Mouse (Mus musculus) heart, embryonic 11.5 days (tissue): Measurements from ENCODE around the gene Teddm1b. TPM values are rescaled to one million over a fixed set of nuclear protein-coding genes. Genes with fewer than 3 reads are reported as not detected.
"Not testable (repeated sequence)": the region's sequence is repeated elsewhere in the genome, so short reads cannot be mapped to it uniquely, and the experiment has no call there.

Source experiments
- ATAC-seq: fragments of 200-750 bp; cut with Nextera tagmentation; replicated peaks from 2 replicates; pipeline ENCODE4 v1.8.0; 2017; ENCODE audit warnings: moderate library complexity; ENCODE audit not compliant: insufficient number of reproducible peaks, low FRiP score, low TSS enrichment
- H3K27ac ChIP-seq: fragments of 300-500 bp; sonication (generic); 2 replicates; pipeline ENCODE4 v1.5.1; 2014; ENCODE audit warnings: mild to moderate bottlenecking, low read depth, low read length
- H3K27me3 ChIP-seq: fragments of 300-500 bp; sonication (generic); 2 replicates; pipeline ENCODE4 v1.6.1; 2014; ENCODE audit warnings: mild to moderate bottlenecking, low read length, mixed read lengths; ENCODE audit not compliant: control insufficient read depth, insufficient read depth
- H3K36me3 ChIP-seq: fragments of 300-500 bp; sonication (generic); 2 replicates; pipeline ENCODE4 v1.6.1; 2014; ENCODE audit warnings: mild to moderate bottlenecking, low read length, moderate library complexity, mixed read lengths; ENCODE audit not compliant: control insufficient read depth, insufficient read depth
- H3K4me1 ChIP-seq: fragments of 300-500 bp; sonication (generic); 2 replicates; pipeline ENCODE4 v1.6.1; 2014; ENCODE audit warnings: low read length; ENCODE audit not compliant: control insufficient read depth, insufficient read depth
- H3K4me2 ChIP-seq: fragments of 300-500 bp; sonication (generic); 2 replicates; pipeline ENCODE4 v1.6.1; 2014; ENCODE audit warnings: mild to moderate bottlenecking, moderate library complexity
- H3K4me3 ChIP-seq: fragments of 300-500 bp; sonication (generic); 2 replicates; pipeline ENCODE4 v1.5.1; 2014; ENCODE audit warnings: low read depth, low read length
- H3K9ac ChIP-seq: fragments of 300-500 bp; sonication (generic); 2 replicates; pipeline ENCODE4 v1.6.1; 2014; ENCODE audit warnings: mild to moderate bottlenecking, low read depth, low read length, moderate library complexity
- H3K9me3 ChIP-seq: fragments of 300-500 bp; sonication (generic); replicated peaks from 2 replicates; pipeline ENCODE4 v1.6.1; 2016; ENCODE audit warnings: low read length; ENCODE audit not compliant: control insufficient read depth
- WGBS: fragments of 180-500 bp; shearing (Covaris S2); extraction: QIAGEN DNeasy Blood & Tissue Kit; methylation state at CpG from one replicate; pipeline ENCODE4 v1.1.7; 2014; ENCODE audit not compliant: insufficient replicate concordance; 5-methylcytosine and 5-hydroxymethylcytosine counted together
- polyA plus RNA-seq: library from polyadenylated mRNA; unstranded; fragments of >200 nt; fragmentation: Nextera tagmentation; extraction: Ambion mirVana; gene quantifications from 2 replicates; pipeline ENCODE4 v1.2.1, GENCODE M21; 2014

The Teddm1b gene
- polyA plus RNA-seq, result 0.08 and 0.27 TPM in 2 replicates

GRCm38 (mm10) chr1:153874045-153874444 is at the start of gene Teddm1b:
Gene Teddm1b (plus strand): TSS chr1:153874345.
- ATAC-seq, result no peak
- Histone ChIP-seq H3K9ac (no peak within 1 kb of the TSS), H3K9me3 (no peaks in the 10 kb centered on the region), H3K4me2 (no peak within 1 kb of the TSS), H3K4me3 (no peak within 1 kb of the TSS), H3K36me3 (no peaks in the 10 kb centered on the region), H3K4me1 (no peaks in the 10 kb centered on the region), H3K27me3 (no peaks in the 10 kb centered on the region), H3K27ac (no peak within 1 kb of the TSS)
- 78% methylated on average over 6 of the region's 6 CpGs for WGBS

- Histone ChIP-seq H3K9me3 (no peaks in the 10 kb centered on the region), H3K4me2 (no peak overlapping the region), H3K4me1 (no peaks in the 10 kb centered on the region), H3K27ac (no peak overlapping the region), H3K36me3 (no peaks in the 10 kb centered on the region), H3K4me3 (no peak overlapping the region), H3K9ac (no peak overlapping the region), H3K27me3 (no peaks in the 10 kb centered on the region)
- ATAC-seq, result no peak
- 74% methylated on average over 4 of the region's 4 CpGs for WGBS
Measured at GRCm38 (mm10) chr1:153830746-153831145, 43.4 kb upstream of the Teddm1b start.

- no peaks in the 10 kb centered on the region for H3K9me3 ChIP-seq
- no peaks in the 10 kb centered on the region for H3K27me3 ChIP-seq
- 54% methylated on average over 4 of the region's 4 CpGs for WGBS
- no peaks in the 10 kb centered on the region for H3K36me3 ChIP-seq
- H3K27ac ChIP-seq, result no peak overlapping the region
- H3K4me2 ChIP-seq, result no peak overlapping the region
- H3K4me1 ChIP-seq, result no peaks in the 10 kb centered on the region
- ATAC-seq, result no peak
- H3K4me3 ChIP-seq, result no peak overlapping the region
- no peak overlapping the region for H3K9ac ChIP-seq
Measured at GRCm38 (mm10) chr1:153836036-153836435, 38.1 kb upstream of the Teddm1b start.

GRCm38 (mm10) chr1:153842121-153842740 is 31.9 kb upstream of the Teddm1b start:
- no peak for ATAC-seq
- no peaks in the 10 kb centered on the region for H3K9me3 ChIP-seq
- 81% methylated on average over 11 of the region's 11 CpGs for WGBS
- no peak overlapping the region for H3K9ac ChIP-seq
- no peaks in the 10 kb centered on the region for H3K4me1 ChIP-seq
- no peak overlapping the region for H3K27ac ChIP-seq
- no peak overlapping the region for H3K4me3 ChIP-seq
- H3K27me3 ChIP-seq, result no peaks in the 10 kb centered on the region
- no peak overlapping the region for H3K4me2 ChIP-seq
- H3K36me3 ChIP-seq, result no peaks in the 10 kb centered on the region

- Histone ChIP-seq H3K27ac (no peak within 1 kb of the TSS), H3K9ac (no peak within 1 kb of the TSS), H3K9me3 (no peaks in the 10 kb centered on the region), H3K27me3 (no peaks in the 10 kb centered on the region), H3K4me1 (no peaks in the 10 kb centered on the region), H3K36me3 (no peaks in the 10 kb centered on the region), H3K4me3 (no peak within 1 kb of the TSS), H3K4me2 (no peak within 1 kb of the TSS)
- ATAC-seq, result no peak
- 93% methylated on average over 8 of the region's 8 CpGs for WGBS
Measured at GRCm38 (mm10) chr1:153844042-153844441, 30.1 kb upstream of the Teddm1b start, which contains the start of gene Rgsl1. Gene Rgsl1 (minus strand): TSS chr1:153844142.

- H3K27me3 ChIP-seq, result no peaks in the 10 kb centered on the region
- H3K9ac ChIP-seq, result no peak overlapping the region
- ATAC-seq, result no peak
- H3K9me3 ChIP-seq, result no peaks in the 10 kb centered on the region
- H3K4me3 ChIP-seq, result no peak overlapping the region
- WGBS, result 81% methylated on average over 7 of the region's 7 CpGs
- H3K36me3 ChIP-seq, result no peaks in the 10 kb centered on the region
- no peak overlapping the region for H3K4me2 ChIP-seq
- no peaks in the 10 kb centered on the region for H3K4me1 ChIP-seq
- H3K27ac ChIP-seq, result no peak overlapping the region
Measured at GRCm38 (mm10) chr1:153846420-153846819, 27.7 kb upstream of the Teddm1b start.

- ATAC-seq, result no peak
- H3K4me3 ChIP-seq, result no peak overlapping the region
- H3K9me3 ChIP-seq, result no peaks in the 10 kb centered on the region
- H3K4me1 ChIP-seq, result no peaks in the 10 kb centered on the region
- 24% methylated on average over 6 of the region's 6 CpGs for WGBS
- H3K9ac ChIP-seq, result no peak overlapping the region
- no peaks in the 10 kb centered on the region for H3K36me3 ChIP-seq
- no peak overlapping the region for H3K4me2 ChIP-seq
- no peaks in the 10 kb centered on the region for H3K27me3 ChIP-seq
- no peak overlapping the region for H3K27ac ChIP-seq
Measured at GRCm38 (mm10) chr1:153846867-153847266, 27.3 kb upstream of the Teddm1b start.

- H3K27me3 ChIP-seq, H3K36me3 ChIP-seq, H3K9ac ChIP-seq, H3K27ac ChIP-seq, H3K4me1 ChIP-seq, ATAC-seq, H3K9me3 ChIP-seq, H3K4me3 ChIP-seq, H3K4me2 ChIP-seq: not testable (repeated sequence)
- 73% methylated on average over 7 of the region's 7 CpGs for WGBS
Measured at GRCm38 (mm10) chr1:153852696-153853095, 21.4 kb upstream of the Teddm1b start.

- H3K4me2 ChIP-seq, result no peak overlapping the region
- H3K9me3 ChIP-seq, result no peaks in the 10 kb centered on the region
- no peak for ATAC-seq
- H3K4me3 ChIP-seq, result no peak overlapping the region
- H3K27ac ChIP-seq, result no peak overlapping the region
- no peaks in the 10 kb centered on the region for H3K36me3 ChIP-seq
- WGBS, result 73% methylated on average over 8 of the region's 8 CpGs
- H3K4me1 ChIP-seq, result no peaks in the 10 kb centered on the region
- H3K27me3 ChIP-seq, result no peaks in the 10 kb centered on the region
- no peak overlapping the region for H3K9ac ChIP-seq
Measured at GRCm38 (mm10) chr1:153855946-153856345, 18.2 kb upstream of the Teddm1b start.
